Mouse (Mus musculus) liver, embryonic 14.5 days (tissue): Measurements from ENCODE around the gene Gm11273. TPM values are rescaled to one million over a fixed set of nuclear protein-coding genes. Genes with fewer than 3 reads are reported as not detected.

Source experiments
- ATAC-seq: fragments of 200-750 bp; cut with Nextera tagmentation; 2 replicates; pipeline ENCODE4 v1.8.0; 2017; ENCODE audit warnings: moderate number of reproducible peaks, mild to moderate bottlenecking, moderate library complexity; ENCODE audit not compliant: insufficient read depth
- DNase-seq, 3 experiments: peaks; one replicate each; pipeline ENCODE4 v3.0.0-alpha.2; 2012 to 2013; ENCODE audit warnings: low read depth in 3 of 3, low spot score in 3 of 3
- H3K27ac ChIP-seq: fragments of 300-500 bp; sonication (generic); 2 replicates; pipeline ENCODE4 v1.5.1; 2014; ENCODE audit warnings: moderate library complexity, mild to moderate bottlenecking, control low read depth, inconsistent platforms
- H3K27me3 ChIP-seq: fragments of 300-500 bp; sonication (generic); 2 replicates; pipeline ENCODE4 v1.6.1; 2014; ENCODE audit warnings: mild to moderate bottlenecking, low read length, moderate library complexity; ENCODE audit not compliant: control insufficient read depth, insufficient read depth
- H3K36me3 ChIP-seq: fragments of 300-500 bp; sonication (generic); replicated peaks from 2 replicates; pipeline ENCODE4 v1.6.1; 2014; ENCODE audit warnings: low read depth; ENCODE audit not compliant: control insufficient read depth, insufficient read depth
- H3K4me1 ChIP-seq, 2 experiments: fragments of 200-500 bp in 1 of 2; fragments of 300-500 bp in 1 of 2; sonication (generic) in 1 of 2; replicated peaks; 2 replicates each; pipeline ENCODE4 v1.6.1; 2012 to 2014; ENCODE audit warnings: antibody characterized with exemption in 1 of 2, inconsistent platforms in 1 of 2, low read length in 1 of 2; ENCODE audit not compliant: control insufficient read depth in 2 of 2, insufficient read depth in 2 of 2
- H3K4me2 ChIP-seq: fragments of 300-500 bp; sonication (generic); 2 replicates; pipeline ENCODE4 v1.6.1; 2014; ENCODE audit warnings: low read depth, mild to moderate bottlenecking, control low read depth, moderate library complexity
- H3K4me3 ChIP-seq, 2 experiments: fragments of 200-500 bp in 1 of 2; fragments of 300-500 bp in 1 of 2; sonication (generic) in 1 of 2; 2 replicates each; pipeline ENCODE4 v1.5.1; 2012 to 2014; ENCODE audit warnings: low read depth in 2 of 2, low read length in 2 of 2, mild to moderate bottlenecking in 2 of 2, control low read depth in 1 of 2, inconsistent platforms in 1 of 2, moderate library complexity in 1 of 2; ENCODE audit not compliant: insufficient read depth in 1 of 2
- H3K9ac ChIP-seq: fragments of 300-500 bp; sonication (generic); replicated peaks from 2 replicates; pipeline ENCODE4 v1.6.1; 2014; ENCODE audit warnings: mild to moderate bottlenecking, control low read depth, moderate library complexity
- H3K9me3 ChIP-seq: fragments of 300-500 bp; sonication (generic); 2 replicates; pipeline ENCODE4 v1.6.1; 2016; ENCODE audit warnings: low read length, mixed read lengths; ENCODE audit not compliant: control insufficient read depth
- CTCF ChIP-seq: IDR thresholded peaks from 2 replicates; pipeline ENCODE4 v1.5.1; 2016; ENCODE audit warnings: antibody characterized with exemption, low read depth, control low read depth
- EP300 ChIP-seq: IDR thresholded peaks from 2 replicates; pipeline ENCODE4 v1.6.1; 2016; ENCODE audit warnings: antibody characterized with exemption, low read depth
- WGBS: fragments of 180-500 bp; shearing (Covaris S2); extraction: QIAGEN DNeasy Blood & Tissue Kit; methylation state at CpG from one replicate; pipeline ENCODE4 v1.1.7; 2014; ENCODE audit not compliant: insufficient replicate concordance; 5-methylcytosine and 5-hydroxymethylcytosine counted together
- polyA plus RNA-seq, 2 experiments: library from polyadenylated mRNA; depleted of rRNA in 1 of 2; stranded (reverse) in 1 of 2; unstranded in 1 of 2; fragments of >200 nt; fragmentation: Nextera tagmentation in 1 of 2; extraction: Ambion mirVana in 1 of 2; gene quantifications; 2 replicates each; pipeline versions ENCODE4 v1.2.1 to v1.2.3; 2012 to 2014

Gene Gm11273
- polyA plus RNA-seq, 2 experiments, result 5.5 to 5.7 TPM

DNA sequence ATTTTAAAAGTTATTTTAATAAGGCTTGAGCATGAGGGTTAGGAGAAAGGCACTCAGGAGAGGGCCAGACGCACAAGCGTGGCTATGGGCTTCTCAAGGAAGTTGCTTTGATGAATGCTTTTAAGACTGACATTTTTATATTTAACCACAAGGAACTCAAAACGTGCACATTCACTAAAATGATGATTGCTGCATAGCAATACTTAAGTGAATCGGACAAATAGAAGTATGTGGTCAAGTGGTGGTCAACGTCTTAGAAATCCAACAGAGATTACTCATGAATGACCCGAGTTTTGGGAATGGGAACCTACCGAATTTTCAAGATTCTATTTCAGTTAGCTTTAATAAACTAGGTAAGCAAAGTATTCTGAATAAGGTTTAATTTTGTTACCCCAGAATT is 28.9 kb upstream of the Gm11273 start:
- DNase-seq, result no peak
- H3K9ac ChIP-seq, result peak overlapping the region; percentile 25; the same call in 1 of the 2 replicates
- no peaks in the 10 kb centered on the region for H3K27me3 ChIP-seq
- 27% methylated on average over 7 of the region's 7 CpGs for WGBS
- peak overlapping the region; percentile 71 for H3K4me2 ChIP-seq
- no peak for ATAC-seq
- no peak for TF ChIP-seq EP300
- no peak for TF ChIP-seq CTCF
- H3K4me3 ChIP-seq, result peak overlapping the region; percentile 18 to 83
- no peaks in the 10 kb centered on the region for H3K9me3 ChIP-seq
- H3K36me3 ChIP-seq, result peaks cover under 1% of the 10 kb centered on the region; the same call in 1 of the 2 replicates
- H3K27ac ChIP-seq, result no peak overlapping the region
- peaks cover 5 to 7% of the 10 kb centered on the region in 2 experiments; a peak in 3 of 4 replicates for H3K4me1 ChIP-seq

DNA sequence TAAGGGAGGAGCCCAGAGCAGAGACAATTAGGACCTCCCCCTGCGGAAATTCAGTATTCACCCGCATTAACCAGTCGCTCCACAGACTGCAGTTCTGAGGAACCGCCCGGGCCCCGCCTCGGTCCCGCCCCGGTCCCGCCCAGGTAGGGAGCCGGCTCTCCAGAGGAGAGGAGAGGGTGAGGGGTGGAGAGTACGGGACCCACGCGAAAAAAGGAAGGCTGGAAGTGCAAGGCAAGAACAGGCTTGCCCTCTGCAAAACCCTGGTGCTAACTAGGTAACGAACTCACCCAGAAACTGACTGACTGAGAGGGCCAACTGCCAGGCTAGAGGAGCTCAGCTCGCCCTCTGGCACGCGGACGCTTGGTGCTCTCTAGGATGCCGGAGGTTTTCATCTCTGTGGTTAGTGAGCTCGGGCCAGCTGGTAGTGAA is 5.0 kb upstream of the Gm11273 start:
- H3K36me3 ChIP-seq, result no peaks in the 10 kb centered on the region
- H3K27me3 ChIP-seq, result no peaks in the 10 kb centered on the region
- H3K9ac ChIP-seq, result peak overlapping the region; percentile 69
- peak overlapping the region; percentile 73 to 85 for H3K4me3 ChIP-seq
- under 1% methylated on average over 21 of the region's 21 CpGs for WGBS
- H3K4me1 ChIP-seq, result peaks cover 0 to 5% of the 10 kb centered on the region in 2 experiments; a peak in 3 of 4 replicates
- DNase-seq (peak; percentile 72 to 81 (median 74)), ATAC-seq (peak; percentile 99)
- no peaks in the 10 kb centered on the region for H3K9me3 ChIP-seq
- no peak overlapping the region for H3K27ac ChIP-seq
- TF ChIP-seq EP300 (0 out of 2 replicates have a peak, but pooled peaks have one; percentile 6), CTCF (no peak)
- peak overlapping the region; percentile 64 for H3K4me2 ChIP-seq

- H3K27me3 ChIP-seq, result no peaks in the 10 kb centered on the region
- H3K9ac ChIP-seq, result no peak overlapping the region
- no peak overlapping the region for H3K4me3 ChIP-seq
- WGBS, result 61% methylated on average over 5 of the region's 5 CpGs
- peaks cover 0 to 5% of the 10 kb centered on the region in 2 experiments; a peak in 3 of 4 replicates for H3K4me1 ChIP-seq
- H3K9me3 ChIP-seq, result no peaks in the 10 kb centered on the region
- no peak overlapping the region for H3K27ac ChIP-seq
- H3K4me2 ChIP-seq, result no peak overlapping the region
- DNase-seq (no peak), ATAC-seq (no peak)
- TF ChIP-seq CTCF (no peak), EP300 (no peak)
- no peaks in the 10 kb centered on the region for H3K36me3 ChIP-seq
These were observed 1.1 kb upstream of the Gm11273 start for GRCm38 (mm10) chr13:21502296-21502695.

GRCm38 (mm10) chr13:21495080-21495479 is 6.1 kb downstream of the Gm11273 start, which contains the start of gene AK157302:
TSS of gene AK157302 (plus strand) at chr13:21495223.
- no peak for DNase-seq
- H3K9me3 ChIP-seq, result no peaks in the 10 kb centered on the region
- no peak within 1 kb of the TSS for H3K27ac ChIP-seq
- no peaks in the 10 kb centered on the region for H3K27me3 ChIP-seq
- H3K9ac ChIP-seq, result no peak within 1 kb of the TSS
- H3K4me1 ChIP-seq, result no peaks in the 10 kb centered on the region
- TF ChIP-seq EP300 (no peak), CTCF (no peak)
- no peak for ATAC-seq
- no peak within 1 kb of the TSS for H3K4me2 ChIP-seq
- no peak within 1 kb of the TSS for H3K4me3 ChIP-seq
- 86% methylated on average over 21 of the region's 21 CpGs for WGBS
- no peaks in the 10 kb centered on the region for H3K36me3 ChIP-seq

GRCm38 (mm10) chr13:21492847-21493246 is 8.4 kb downstream of the Gm11273 start:
- Histone ChIP-seq H3K9me3 (no peaks in the 10 kb centered on the region), H3K4me3 (no peak overlapping the region), H3K4me1 (no peaks in the 10 kb centered on the region), H3K27ac (no peak overlapping the region), H3K4me2 (no peak overlapping the region), H3K27me3 (no peaks in the 10 kb centered on the region), H3K9ac (no peak overlapping the region), H3K36me3 (no peaks in the 10 kb centered on the region)
- 78% methylated on average over 5 of the region's 5 CpGs for WGBS
- ATAC-seq, result no peak
- TF ChIP-seq EP300 (no peak), CTCF (no peak)
- DNase-seq, result no peak
